Mouse (Mus musculus) left cerebral cortex, adult 8-10 months (tissue): ENCODE measurements around the gene Rhbdf2. TPM values are rescaled to one million over a fixed set of nuclear protein-coding genes. Genes with fewer than 3 reads are reported as not detected.

Experiments used
- DNase-seq, 2 experiments: peaks; one replicate each; pipeline ENCODE4 v3.0.0; 2022; ENCODE audit warnings: low spot score in 2 of 2
- total RNA-seq, 4 experiments: library from RNA; stranded (reverse); gene quantifications; 2 replicates each; pipeline ENCODE4 v1.2.4; 2022

The Rhbdf2 gene
- total RNA-seq, 4 experiments from 2014 or later, result 1.1 to 1.6 (median 1.3) TPM

DNA sequence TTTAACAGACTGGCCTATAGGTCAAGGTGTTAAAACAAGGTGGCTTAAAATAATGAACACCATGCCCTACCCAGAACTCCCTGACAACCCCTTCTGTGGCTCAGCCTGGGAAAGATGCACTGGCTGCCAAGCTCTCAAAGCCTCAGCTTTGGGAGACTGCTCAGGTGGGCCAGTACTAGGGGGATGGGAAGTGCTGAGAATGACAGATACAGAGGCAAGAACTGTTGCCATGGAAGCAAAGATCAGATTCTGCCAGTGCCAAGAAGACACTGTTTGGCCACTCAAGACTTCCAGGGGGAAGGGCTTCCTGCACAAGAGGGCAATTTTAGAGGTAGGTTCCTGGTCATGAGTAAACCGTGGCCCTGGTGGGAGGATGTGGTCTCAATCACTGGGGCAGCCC, 71.2 kb downstream of the Rhbdf2 start:
- DNase-seq, result no peak

DNA sequence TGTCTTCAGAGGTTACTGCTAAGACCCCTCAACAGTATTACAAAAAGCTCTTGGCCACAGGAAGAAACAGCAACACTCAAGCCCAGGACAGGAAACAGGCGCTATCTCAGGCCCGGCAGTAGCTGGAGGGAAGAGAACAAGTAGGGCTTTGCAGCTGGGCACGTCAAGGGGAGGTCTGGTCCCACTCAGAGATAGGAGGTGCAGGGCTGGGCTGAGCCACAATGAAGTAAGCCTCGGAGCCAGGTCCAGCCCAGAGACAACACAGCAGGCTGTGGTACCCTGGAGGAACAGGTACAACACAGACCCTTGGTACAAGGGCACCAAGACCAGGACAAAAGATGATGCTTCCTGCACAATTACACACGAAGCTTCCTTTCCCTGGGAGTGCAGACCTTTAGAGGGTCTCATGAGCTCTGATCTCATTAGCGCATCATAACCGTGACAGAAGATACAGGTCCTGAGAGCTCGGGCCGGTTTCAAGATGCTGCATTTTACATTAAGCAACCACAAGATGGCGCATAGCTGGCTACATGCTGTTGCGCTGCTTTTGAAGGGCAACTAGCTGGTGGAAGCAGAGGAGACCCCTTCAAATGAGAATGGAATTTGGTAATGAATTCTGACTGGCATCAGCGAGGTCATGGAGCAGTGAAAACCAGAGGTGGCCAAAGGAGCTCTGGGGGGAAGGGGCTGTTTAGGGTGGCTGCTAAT, 72.5 kb downstream of the Rhbdf2 start:
- DNase-seq, result no peak

DNA sequence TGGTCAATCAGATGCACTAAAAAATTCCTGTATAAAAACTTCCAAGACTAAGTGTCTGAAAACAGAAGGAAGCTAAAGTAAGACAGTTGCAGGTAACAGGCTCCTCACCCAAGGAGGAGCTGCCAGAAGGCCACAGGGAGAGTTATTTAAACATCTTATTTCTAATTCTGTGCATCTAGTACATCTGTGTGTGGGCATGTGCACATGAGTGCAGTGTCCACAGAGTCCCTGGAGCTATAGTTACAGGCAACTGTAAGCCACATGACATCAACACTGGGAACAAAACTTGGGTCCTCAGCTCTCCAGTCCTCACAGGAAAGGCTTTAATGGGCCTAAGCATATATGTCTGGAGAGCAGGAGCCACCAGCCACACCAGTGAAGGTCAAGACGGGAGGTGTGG, 74.6 kb downstream of the Rhbdf2 start:
- no peak for DNase-seq

- DNase-seq, result no peak
These were observed 76.1 kb downstream of the Rhbdf2 start for GRCm38 (mm10) chr11:116550748-116551147.

GRCm38 (mm10) chr11:116549273-116550038, 77.4 kb downstream of the Rhbdf2 start:
- no peak for DNase-seq

GRCm38 (mm10) chr11:116548780-116549179, 78.0 kb downstream of the Rhbdf2 start:
- no peak for DNase-seq

Other genes starting within 250 kb of the Rhbdf2 start
- gene Rnf157, start 214.0 kb downstream of the Rhbdf2 start, total RNA-seq, result 100 to 1,000 TPM; 242 to 283 (median 258) TPM
- gene Ubald2, start 192.9 kb downstream of the Rhbdf2 start, total RNA-seq, result 10 to 100 TPM; 22.7 to 25.8 (median 25.1) TPM
- not detected for gene Qrich2, start 160.8 kb downstream of the Rhbdf2 start, total RNA-seq
- 10 to 100 TPM; 67.8 to 78.4 (median 74.9) TPM for gene Prpsap1, start 132.8 kb downstream of the Rhbdf2 start, total RNA-seq
- 1 to 10 TPM; 5.6 to 7.2 (median 6.3) TPM for gene Sphk1, start 96.1 kb downstream of the Rhbdf2 start, total RNA-seq
- gene Ube2o, start 45.6 kb downstream of the Rhbdf2 start, total RNA-seq, result 100 to 1,000 TPM; 115 to 119 (median 117) TPM
- 1 to 10 TPM in 1 of 4 experiments, under 1 TPM in 3; 0.57 to 3.2 (median 0.84) TPM for gene Aanat, start 40.6 kb downstream of the Rhbdf2 start, total RNA-seq
- 1 to 10 TPM; 5.0 to 7.0 (median 5.5) TPM for gene Prcd, start 26.5 kb upstream of the Rhbdf2 start, total RNA-seq
- 10 to 100 TPM; 55.8 to 62.7 (median 58.2) TPM for gene Cygb, start 27.3 kb upstream of the Rhbdf2 start, total RNA-seq
- not detected for gene St6galnac1, start 148.5 kb upstream of the Rhbdf2 start, total RNA-seq
- 10 to 100 TPM; 20.0 to 23.0 (median 22.2) TPM for gene Mxra7, start 201.0 kb upstream of the Rhbdf2 start, total RNA-seq
- gene Mettl23, start 216.3 kb upstream of the Rhbdf2 start, total RNA-seq, result 10 to 100 TPM; 20.2 to 24.3 (median 22.2) TPM
- gene Jmjd6, start 216.4 kb upstream of the Rhbdf2 start, total RNA-seq, result 10 to 100 TPM; 26.6 to 30.4 (median 28.8) TPM
- 10 to 100 TPM; 40.9 to 46.2 (median 43.0) TPM for gene Mfsd11, start 225.4 kb upstream of the Rhbdf2 start, total RNA-seq
- gene Srsf2, start 226.1 kb upstream of the Rhbdf2 start, total RNA-seq, result 100 to 1,000 TPM; 141 to 164 (median 155) TPM